Mouse (Mus musculus): ENCODE results near the gene Slc26a11. TPM values are rescaled to one million over a fixed set of nuclear protein-coding genes. Genes with fewer than 3 reads are reported as not detected.

Gene Slc26a11
- polyA plus RNA-seq, 1 experiment = 28.3 TPM

DNA sequence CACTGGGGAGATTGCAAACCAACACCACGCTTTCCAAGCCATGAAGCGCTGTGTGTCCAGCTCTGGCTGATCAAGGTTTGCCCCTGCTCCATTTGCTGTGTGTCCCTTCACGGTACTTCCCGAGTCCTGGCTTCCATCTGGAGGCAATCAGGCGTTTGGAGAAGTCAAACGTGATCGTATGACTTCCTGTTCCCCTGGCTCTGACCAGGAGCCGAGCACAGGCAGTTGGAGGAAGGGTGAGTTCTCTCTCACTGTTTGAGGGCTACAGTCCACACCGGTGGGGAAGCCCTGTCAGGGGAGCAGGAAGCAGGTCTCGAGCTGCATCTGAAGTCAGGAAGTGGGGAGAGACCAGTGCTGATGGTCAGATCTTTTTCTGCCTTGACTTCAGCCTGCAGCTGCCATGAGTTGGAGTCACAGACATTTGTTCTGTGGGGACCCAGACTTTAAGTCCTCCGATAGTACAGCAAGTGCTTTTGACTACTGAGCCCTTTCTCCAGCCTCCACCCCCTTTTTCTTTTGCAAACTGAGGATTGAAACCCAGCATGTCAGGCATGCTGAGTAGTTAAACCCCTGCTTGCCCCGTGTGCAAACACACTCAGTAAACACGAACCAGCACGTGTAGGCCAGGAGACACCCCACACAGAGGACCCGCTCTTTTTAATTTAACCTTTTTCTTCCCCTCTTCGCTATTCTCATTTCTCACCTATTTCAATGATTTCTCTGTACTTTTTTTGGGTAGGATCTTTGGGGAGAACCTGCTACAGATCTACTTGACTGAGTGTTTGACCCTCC, 64.2 kb downstream of the Slc26a11 start:
- H3K27ac ChIP-seq (ENCODE audit: insufficient read depth, low read length) = no peak overlapping the region
- 39% methylated on average over 16 of the region's 16 CpGs for WGBS
- H3K36me3 ChIP-seq (ENCODE audit: control insufficient read depth, insufficient read depth, low read length) = peaks cover 74% of the 10 kb centered on the region
- TF ChIP-seq CTCF (IDR thresholded peaks at IDR 0.05; ENCODE audit: extremely low read depth, insufficient read depth, insufficient read length, insufficient replicate concordance) (no peak), POLR2A (IDR thresholded peaks at IDR 0.05; ENCODE audit: low read depth, low read length) (no peak)
- H3K4me1 ChIP-seq (ENCODE audit: control insufficient read depth, insufficient read depth, insufficient read length) = no peaks in the 10 kb centered on the region
- DNase-seq (ENCODE audit: low read depth in 1 of 2, low spot score in 2 of 2) = no peak
- H3K4me3 ChIP-seq (ENCODE audit: extremely low read depth, insufficient read depth, insufficient read length) = no peak overlapping the region
- H3K27me3 ChIP-seq (ENCODE audit: control insufficient read depth, insufficient read depth, low read length) = no peaks in the 10 kb centered on the region

DNA sequence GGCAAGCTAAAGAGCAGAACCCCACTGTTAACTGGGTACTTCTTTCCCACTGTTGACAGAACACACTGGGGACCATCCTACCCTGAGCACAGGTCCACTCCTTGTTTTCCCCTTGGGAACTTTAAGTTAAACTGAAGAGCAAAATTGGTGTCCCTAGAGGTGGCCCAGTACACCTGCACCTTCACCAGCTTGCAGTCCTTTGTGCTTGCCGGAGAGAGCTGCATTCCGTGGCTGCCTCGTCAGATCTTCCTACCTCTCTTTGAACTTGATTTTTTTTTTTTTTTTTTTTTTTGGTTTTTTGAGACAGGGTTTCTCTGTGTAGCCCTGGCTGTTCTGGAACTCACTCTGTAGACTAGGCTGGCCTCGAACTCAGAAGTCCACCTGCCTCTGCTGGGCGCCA, 65.1 kb downstream of the Slc26a11 start:
- no peaks in the 10 kb centered on the region for H3K4me1 ChIP-seq (ENCODE audit: control insufficient read depth, insufficient read depth, insufficient read length)
- H3K4me3 ChIP-seq (ENCODE audit: extremely low read depth, insufficient read depth, insufficient read length) = no peak overlapping the region
- DNase-seq (ENCODE audit: low read depth in 1 of 2, low spot score in 2 of 2) = no peak
- 88% methylated on average over 5 of the region's 5 CpGs for WGBS
- H3K27me3 ChIP-seq (ENCODE audit: control insufficient read depth, insufficient read depth, low read length) = no peaks in the 10 kb centered on the region
- no peak overlapping the region for H3K27ac ChIP-seq (ENCODE audit: insufficient read depth, low read length)
- H3K36me3 ChIP-seq (ENCODE audit: control insufficient read depth, insufficient read depth, low read length) = peaks cover 72% of the 10 kb centered on the region
- TF ChIP-seq CTCF (IDR thresholded peaks at IDR 0.05; ENCODE audit: extremely low read depth, insufficient read depth, insufficient read length, insufficient replicate concordance) (no peak), POLR2A (IDR thresholded peaks at IDR 0.05; ENCODE audit: low read depth, low read length) (no peak)

DNA sequence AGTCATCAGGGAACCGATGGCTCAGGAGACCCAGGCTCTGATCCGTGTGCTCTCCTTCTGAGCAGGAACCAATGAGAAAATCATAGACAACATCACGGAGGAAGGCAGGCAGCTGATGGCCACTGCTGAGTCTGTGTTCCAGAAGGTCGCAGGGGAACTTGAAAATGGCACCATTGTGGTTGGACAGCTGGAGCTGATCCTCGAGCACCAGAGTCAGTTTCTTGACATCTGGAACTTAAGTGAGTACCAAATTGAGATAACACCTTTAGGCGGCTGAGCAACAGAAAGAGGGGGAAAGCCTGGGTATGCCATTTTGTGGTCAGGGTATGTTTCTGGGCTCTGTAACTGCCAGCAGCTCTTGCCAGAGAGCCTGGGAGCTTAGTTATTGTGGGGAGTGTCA, 72.1 kb downstream of the Slc26a11 start:
- Histone ChIP-seq H3K36me3 (ENCODE audit: control insufficient read depth, insufficient read depth, low read length) (peaks cover 54% of the 10 kb centered on the region), H3K27me3 (ENCODE audit: control insufficient read depth, insufficient read depth, low read length) (no peaks in the 10 kb centered on the region), H3K27ac (ENCODE audit: insufficient read depth, low read length) (no peak overlapping the region), H3K4me1 (ENCODE audit: control insufficient read depth, insufficient read depth, insufficient read length) (peaks cover 6% of the 10 kb centered on the region; the same call in 1 of the 2 replicates), H3K4me3 (ENCODE audit: extremely low read depth, insufficient read depth, insufficient read length) (no peak overlapping the region)
- no peak for TF ChIP-seq POLR2A (IDR thresholded peaks at IDR 0.05; ENCODE audit: low read depth, low read length)
- TF ChIP-seq CTCF (IDR thresholded peaks at IDR 0.05; ENCODE audit: extremely low read depth, insufficient read depth, insufficient read length, insufficient replicate concordance) = no peak
- 73% methylated on average over 6 of the region's 6 CpGs for WGBS
- no peak for DNase-seq (ENCODE audit: low read depth in 1 of 2, low spot score in 2 of 2)

DNA sequence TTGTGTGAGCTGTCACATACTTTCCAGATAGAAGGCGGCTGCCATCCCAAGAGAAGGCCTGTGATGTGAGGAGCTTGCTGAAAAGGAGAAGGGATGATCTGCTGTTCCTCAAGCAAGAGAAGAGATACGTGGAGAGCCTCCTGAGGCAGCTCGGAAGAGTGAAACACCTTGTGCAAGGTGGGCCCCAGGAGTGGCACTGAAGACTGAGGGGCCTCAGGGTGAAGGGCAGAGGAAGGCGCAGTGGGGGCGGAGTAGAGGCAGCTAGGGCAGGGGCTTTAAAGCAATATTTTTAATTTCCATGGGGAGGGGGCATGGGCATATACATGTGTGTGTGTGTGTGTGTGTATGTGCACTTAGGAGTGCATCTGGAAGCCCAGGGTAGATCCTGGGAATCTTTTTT, 72.6 kb downstream of the Slc26a11 start:
- H3K4me1 ChIP-seq (ENCODE audit: control insufficient read depth, insufficient read depth, insufficient read length) = peaks cover 6% of the 10 kb centered on the region; the same call in 1 of the 2 replicates
- WGBS = 92% methylated on average over 5 of the region's 5 CpGs
- no peaks in the 10 kb centered on the region for H3K27me3 ChIP-seq (ENCODE audit: control insufficient read depth, insufficient read depth, low read length)
- TF ChIP-seq CTCF (IDR thresholded peaks at IDR 0.05; ENCODE audit: extremely low read depth, insufficient read depth, insufficient read length, insufficient replicate concordance) (no peak), POLR2A (IDR thresholded peaks at IDR 0.05; ENCODE audit: low read depth, low read length) (no peak)
- H3K36me3 ChIP-seq (ENCODE audit: control insufficient read depth, insufficient read depth, low read length) = peaks cover 52% of the 10 kb centered on the region
- H3K27ac ChIP-seq (ENCODE audit: insufficient read depth, low read length) = no peak overlapping the region
- DNase-seq (ENCODE audit: low read depth in 1 of 2, low spot score in 2 of 2) = no peak
- no peak overlapping the region for H3K4me3 ChIP-seq (ENCODE audit: extremely low read depth, insufficient read depth, insufficient read length)

DNA sequence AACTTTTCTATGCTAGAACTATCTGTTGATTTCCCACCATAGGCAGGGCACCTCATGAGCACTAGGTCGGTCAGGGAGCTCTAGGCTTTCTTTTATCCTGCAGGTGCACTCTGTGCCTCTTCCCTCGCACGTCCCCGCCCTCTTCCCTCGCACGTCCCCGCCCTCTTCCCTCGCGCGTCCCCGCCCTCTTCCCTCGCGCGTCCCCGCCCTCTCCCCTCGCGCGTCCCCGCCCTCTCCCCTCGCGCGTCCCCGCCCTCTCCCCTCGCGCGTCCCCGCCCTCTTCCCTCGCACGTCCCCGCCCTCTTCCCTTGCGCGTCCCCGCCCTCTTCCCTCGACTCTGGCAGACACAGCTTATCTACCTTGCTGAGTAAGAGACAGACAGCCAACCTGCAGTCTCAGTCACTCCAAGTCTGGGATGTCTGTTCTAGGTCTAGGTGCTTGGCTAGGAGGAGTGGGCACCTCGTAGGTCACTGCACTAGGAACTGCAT, 73.3 kb downstream of the Slc26a11 start:
- TF ChIP-seq CTCF (IDR thresholded peaks at IDR 0.05; ENCODE audit: extremely low read depth, insufficient read depth, insufficient read length, insufficient replicate concordance) = no peak
- no peak for TF ChIP-seq POLR2A (IDR thresholded peaks at IDR 0.05; ENCODE audit: low read depth, low read length)
- 6% methylated on average over 34 of the region's 35 CpGs for WGBS
- Histone ChIP-seq H3K4me3 (ENCODE audit: extremely low read depth, insufficient read depth, insufficient read length) (no peak overlapping the region), H3K27me3 (ENCODE audit: control insufficient read depth, insufficient read depth, low read length) (no peaks in the 10 kb centered on the region), H3K27ac (ENCODE audit: insufficient read depth, low read length) (no peak overlapping the region), H3K36me3 (ENCODE audit: control insufficient read depth, insufficient read depth, low read length) (peaks cover 54% of the 10 kb centered on the region), H3K4me1 (ENCODE audit: control insufficient read depth, insufficient read depth, insufficient read length) (peaks cover 6% of the 10 kb centered on the region; the same call in 1 of the 2 replicates)
- peak; percentile 55 to 60 for DNase-seq (ENCODE audit: low read depth in 1 of 2, low spot score in 2 of 2)

Other genes starting within 250 kb of the Slc26a11 start
- gene Tbc1d16, start 127.1 kb upstream of the Slc26a11 start, polyA plus RNA-seq (2012; rRNA removed) = 3.9 and 4.6 TPM in 2 replicates
- 0.47 TPM in 2 replicates for gene Ccdc40, start 127.0 kb upstream of the Slc26a11 start, polyA plus RNA-seq (2012; rRNA removed)
- gene Gaa, start 87.7 kb upstream of the Slc26a11 start, polyA plus RNA-seq (2012; rRNA removed) = 68.2 and 81.1 TPM in 2 replicates
- 73.4 and 97.6 TPM in 2 replicates for gene Eif4a3, start 55.5 kb upstream of the Slc26a11 start, polyA plus RNA-seq (2012; rRNA removed)
- gene Card14, start 47.8 kb upstream of the Slc26a11 start, polyA plus RNA-seq (2012; rRNA removed) = 0.02 and 0.05 TPM in 2 replicates
- 43.1 and 61.5 TPM in 2 replicates for gene Sgsh, start within 50 bp of the Slc26a11 start, polyA plus RNA-seq (2012; rRNA removed)
- gene Rnf213, start 37.5 kb downstream of the Slc26a11 start, polyA plus RNA-seq (2012; rRNA removed) = 27.4 and 29.1 TPM in 2 replicates
- 15.7 and 20.6 TPM in 2 replicates for gene Endov, start 135.8 kb downstream of the Slc26a11 start, polyA plus RNA-seq (2012; rRNA removed)
- gene Nptx1, start 192.2 kb downstream of the Slc26a11 start, polyA plus RNA-seq (2012; rRNA removed) = 0.02 and 0.06 TPM in 2 replicates
- 18.0 and 22.3 TPM in 2 replicates for gene Rptor, start 247.3 kb downstream of the Slc26a11 start, polyA plus RNA-seq (2012; rRNA removed)

All from spleen, adult 2 months (tissue).